Mouse (Mus musculus) megakaryocyte, embryonic 14.5 days (primary cell): ENCODE results near the gene Psmd8.

Experiments
- FLI1 ChIP-seq: IDR thresholded peaks from 2 replicates; pipeline ENCODE4 v1.6.1; 2012; ENCODE audit warnings: low read length, inconsistent platforms, mixed read lengths
- GATA1 ChIP-seq: IDR thresholded peaks from 3 replicates; pipeline ENCODE4 v1.6.1; 2012; ENCODE audit warnings: mixed read lengths, low read length, inconsistent platforms, borderline replicate concordance

GRCm38 (mm10) chr7:29202577-29202976, 22.1 kb upstream of the Psmd8 start:
- no peak for TF ChIP-seq FLI1
- no peak for TF ChIP-seq GATA1
